Mouse (Mus musculus) embryonic fibroblast, embryonic 13.5 days (primary cell): ENCODE data around the gene Ints13. TPM values are rescaled to one million over a fixed set of nuclear protein-coding genes. Genes with fewer than 3 reads are reported as not detected.

Experiments
- H3K27ac ChIP-seq: 2 replicates; pipeline ENCODE4 v1.5.1; 2012; ENCODE audit warnings: low read length, control low read depth, inconsistent platforms; ENCODE audit not compliant: insufficient read depth
- H3K4me1 ChIP-seq: 2 replicates; pipeline ENCODE4 v1.6.1; 2011; ENCODE audit warnings: low read length; ENCODE audit not compliant: control insufficient read depth, insufficient read depth
- H3K4me3 ChIP-seq: 2 replicates; pipeline ENCODE4 v1.5.1; 2011; ENCODE audit warnings: mild to moderate bottlenecking, control low read depth, low read length; ENCODE audit not compliant: insufficient read depth
- CTCF ChIP-seq: IDR thresholded peaks from 2 replicates; pipeline ENCODE4 v1.5.1; 2011; ENCODE audit warnings: mild to moderate bottlenecking, control low read depth, low read length, moderate library complexity, borderline replicate concordance; ENCODE audit not compliant: insufficient read depth
- POLR2A ChIP-seq: IDR thresholded peaks from 2 replicates; pipeline ENCODE4 v1.6.1; 2011; ENCODE audit warnings: low read depth, mild to moderate bottlenecking, control low read depth, low read length, moderate library complexity
- polyA plus RNA-seq: library from polyadenylated mRNA; stranded (reverse); fragments of >200 nt; gene quantifications from 2 replicates; pipeline ENCODE4 v1.2.4, GENCODE M21; 2011; ENCODE audit warnings: low read depth; ENCODE audit not compliant: missing spikeins, insufficient read length

Ints13 gene
- polyA plus RNA-seq, 1 experiment: 55.2 TPM

GRCm38 (mm10) chr6:146544622-146545021 lies 33.0 kb downstream of the Ints13 start:
- no peak for TF ChIP-seq CTCF
- no peak for TF ChIP-seq POLR2A
- Histone ChIP-seq H3K27ac (no peak overlapping the region), H3K4me1 (no peaks in the 10 kb centered on the region), H3K4me3 (no peak overlapping the region)

- TF ChIP-seq CTCF: no peak
- TF ChIP-seq POLR2A: no peak
- no peaks in the 10 kb centered on the region for H3K4me1 ChIP-seq
- H3K27ac ChIP-seq: no peak overlapping the region
- no peak overlapping the region for H3K4me3 ChIP-seq
These were observed 37.2 kb downstream of the Ints13 start for GRCm38 (mm10) chr6:146540386-146540785.

- Histone ChIP-seq H3K4me3 (no peak overlapping the region), H3K27ac (no peak overlapping the region), H3K4me1 (no peaks in the 10 kb centered on the region)
- no peak for TF ChIP-seq POLR2A
- TF ChIP-seq CTCF: no peak
These were observed 39.0 kb downstream of the Ints13 start for GRCm38 (mm10) chr6:146538661-146539060.

- TF ChIP-seq CTCF: no peak
- no peak for TF ChIP-seq POLR2A
These were observed 39.6 kb downstream of the Ints13 start for GRCm38 (mm10) chr6:146538071-146538470.

GRCm38 (mm10) chr6:146537111-146537510 lies 40.5 kb downstream of the Ints13 start:
- no peak overlapping the region for H3K27ac ChIP-seq
- TF ChIP-seq CTCF (no peak), POLR2A (no peak)
- no peak overlapping the region for H3K4me3 ChIP-seq
- H3K4me1 ChIP-seq: no peaks in the 10 kb centered on the region

More at GRCm38 (mm10) chr6:146538071-146538470, 39.6 kb downstream of the Ints13 start:
- no peaks in the 10 kb centered on the region for H3K4me1 ChIP-seq
- no peak overlapping the region for H3K4me3 ChIP-seq
- H3K27ac ChIP-seq: no peak overlapping the region

GRCm38 (mm10) chr6:146535501-146535900 lies 42.1 kb downstream of the Ints13 start:
- TF ChIP-seq POLR2A (no peak), CTCF (no peak)
- H3K27ac ChIP-seq: no peak overlapping the region
- H3K4me1 ChIP-seq: no peaks in the 10 kb centered on the region
- no peak overlapping the region for H3K4me3 ChIP-seq

- Histone ChIP-seq H3K27ac (no peak overlapping the region), H3K4me3 (no peak overlapping the region), H3K4me1 (no peaks in the 10 kb centered on the region)
- TF ChIP-seq POLR2A (no peak), CTCF (no peak)
These were observed 44.5 kb downstream of the Ints13 start for GRCm38 (mm10) chr6:146533146-146533545.

- no peak overlapping the region for H3K4me3 ChIP-seq
- TF ChIP-seq POLR2A (no peak), CTCF (no peak)
- H3K4me1 ChIP-seq: peaks cover 4% of the 10 kb centered on the region; the same call in 1 of the 2 replicates
- H3K27ac ChIP-seq: no peak overlapping the region
These were observed 46.9 kb downstream of the Ints13 start for GRCm38 (mm10) chr6:146530769-146531168.

- TF ChIP-seq POLR2A (no peak), CTCF (no peak)
- Histone ChIP-seq H3K27ac (no peak overlapping the region), H3K4me3 (no peak overlapping the region), H3K4me1 (peaks cover 4% of the 10 kb centered on the region; the same call in 1 of the 2 replicates)
These were observed 47.3 kb downstream of the Ints13 start for GRCm38 (mm10) chr6:146530363-146530762.

- H3K4me1 ChIP-seq: peaks cover 4% of the 10 kb centered on the region; the same call in 1 of the 2 replicates
These were observed 50.1 kb downstream of the Ints13 start for GRCm38 (mm10) chr6:146527537-146527936.

More at GRCm38 (mm10) chr6:146527537-146527936, 50.1 kb downstream of the Ints13 start:
- Histone ChIP-seq H3K27ac (peak overlapping the region; percentile 90), H3K4me3 (no peak overlapping the region)
- no peak for TF ChIP-seq POLR2A
- TF ChIP-seq CTCF: no peak
